Mouse (Mus musculus) MEL (cell line): ENCODE results near the gene Cdc7.

Experiments
- BHLHE40 ChIP-seq: IDR thresholded peaks from 2 replicates; pipeline ENCODE4 v1.6.1; 2012; ENCODE audit warnings: low read depth, mild to moderate bottlenecking, inconsistent platforms, low read length, improper control_type of control experiment, borderline replicate concordance
- CTCF ChIP-seq, 3 experiments: IDR thresholded peaks in 2 of 3; conservative IDR thresholded peaks in 1 of 3; 2 replicates each; pipeline ENCODE4 v1.5.1; 2011 to 2012; ENCODE audit warnings: low read length in 3 of 3, low read depth in 2 of 3, mild to moderate bottlenecking in 2 of 3, improper control_type of control experiment in 1 of 3, inconsistent platforms in 1 of 3, mixed read lengths in 1 of 3, moderate library complexity in 1 of 3; ENCODE audit not compliant: control insufficient read depth in 1 of 3, insufficient read depth in 1 of 3, poor library complexity in 1 of 3, severe bottlenecking in 1 of 3
- EP300 ChIP-seq, 2 experiments: IDR thresholded peaks; 2 replicates each; pipeline ENCODE4 v1.6.1; 2011; ENCODE audit warnings: improper control_type of control experiment in 2 of 2, low read length in 2 of 2, low read depth in 1 of 2, mild to moderate bottlenecking in 1 of 2
- GATA1 ChIP-seq: IDR thresholded peaks from 2 replicates; pipeline ENCODE4 v1.6.1; 2011; ENCODE audit warnings: low read depth, low read length, improper control_type of control experiment
- MEF2A ChIP-seq: IDR thresholded peaks from 2 replicates; pipeline ENCODE4 v1.6.1; 2014; ENCODE audit warnings: low read depth, mild to moderate bottlenecking, inconsistent platforms, low read length, improper control_type of control experiment; ENCODE audit not compliant: poor library complexity, insufficient replicate concordance, severe bottlenecking; ENCODE audit errors: extremely low read depth
- MYB ChIP-seq: IDR thresholded peaks from 2 replicates; pipeline ENCODE4 v1.6.1; 2011; ENCODE audit warnings: mild to moderate bottlenecking, low read depth, low read length, improper control_type of control experiment
- POLR2A ChIP-seq, 2 experiments: IDR thresholded peaks; 2 replicates each; pipeline ENCODE4 v1.6.1; 2011 to 2012; ENCODE audit warnings: low read length in 2 of 2, mild to moderate bottlenecking in 2 of 2, control low read depth in 1 of 2, improper control_type of control experiment in 1 of 2, low read depth in 1 of 2, moderate library complexity in 1 of 2; ENCODE audit not compliant: control insufficient read depth in 1 of 2, insufficient read depth in 1 of 2, poor library complexity in 1 of 2
- USF1 ChIP-seq: IDR thresholded peaks from 2 replicates; pipeline ENCODE4 v1.6.1; 2014; ENCODE audit warnings: low read depth, mild to moderate bottlenecking, inconsistent platforms, low read length, improper control_type of control experiment, moderate library complexity

DNA sequence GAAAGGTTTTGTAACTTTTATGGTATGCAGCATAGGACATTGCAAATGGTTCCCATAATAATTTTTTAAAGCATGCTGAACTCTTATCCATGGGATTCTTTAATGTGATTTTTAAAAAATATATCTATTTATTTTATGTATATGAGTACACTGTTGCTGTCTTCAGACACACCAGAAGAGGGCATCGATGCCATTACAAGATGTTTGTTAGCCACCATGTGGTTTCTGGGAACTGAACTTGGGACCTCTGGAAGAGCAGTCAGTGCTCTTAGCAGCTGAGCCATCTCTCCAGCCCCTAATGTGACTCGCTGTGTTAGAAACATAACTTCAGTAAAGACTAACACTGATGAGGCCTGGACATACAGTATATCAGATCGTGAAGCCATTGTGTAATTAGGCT, 2.3 kb downstream of the Cdc7 start:
- TF ChIP-seq POLR2A (IDR thresholded peaks at IDR 0.05; ENCODE audit: control insufficient read depth in 1 of 2, insufficient read depth in 1 of 2, low read depth in 1 of 2, low read length in 2 of 2, poor library complexity in 1 of 2): no peak
- TF ChIP-seq MYB: no peak
- TF ChIP-seq GATA1: no peak
- peak in 1 of 3 experiments; percentile 6; a peak in 1 of 6 replicates for TF ChIP-seq CTCF (IDR thresholded peaks at IDR 0.05 in 2 of 3, conservative IDR thresholded peaks at IDR 0.05 in 1 of 3; ENCODE audit: control insufficient read depth in 1 of 3, insufficient read depth in 1 of 3, low read depth in 2 of 3, low read length in 3 of 3, poor library complexity in 1 of 3, severe bottlenecking in 1 of 3)
- TF ChIP-seq MEF2A: no peak
- TF ChIP-seq EP300 (IDR thresholded peaks at IDR 0.05; ENCODE audit: low read depth in 1 of 2, low read length in 2 of 2): no peak
- TF ChIP-seq USF1: no peak
- TF ChIP-seq BHLHE40: no peak
